Mouse (Mus musculus): Measurements from ENCODE around the gene Nucb2.

DNA sequence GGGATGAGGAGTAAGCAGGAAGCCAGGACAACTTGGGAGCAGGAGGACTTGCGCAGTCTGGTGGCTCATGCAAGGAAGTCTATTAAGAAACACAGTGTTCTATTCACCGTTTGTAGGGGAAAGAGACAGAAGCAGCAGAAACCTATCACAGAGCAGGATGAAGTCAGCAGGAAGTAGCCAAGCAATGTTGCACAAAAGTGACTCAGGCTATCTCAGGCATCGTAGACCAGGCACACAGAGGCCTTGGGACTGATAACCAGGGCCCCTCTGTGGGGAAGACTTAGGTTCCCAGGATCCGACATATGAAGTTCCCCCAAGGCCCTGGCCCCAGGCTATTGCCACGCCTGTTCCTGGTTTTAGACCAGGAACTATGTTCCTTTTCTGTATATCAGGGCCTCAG is 9.6 kb upstream of the Nucb2 start:
- TF ChIP-seq CTCF (conservative IDR thresholded peaks at IDR 0.05; ENCODE audit: low read length) (no peak), POU5F1 (IDR thresholded peaks at IDR 0.05; ENCODE audit: borderline replicate concordance, low read length) (no peak), NANOG (IDR thresholded peaks at IDR 0.05; ENCODE audit: borderline replicate concordance, low read length) (no peak)

All from E14TG2a.4 (cell line).